Mouse (Mus musculus) ovary, adult 18-20 months (tissue): Measurements from ENCODE around the gene Hspg2.

Source experiments
- DNase-seq: peaks from one replicate; pipeline ENCODE4 v3.0.0; 2022; ENCODE audit warnings: low spot score, mixed read lengths

Gene Hspg2

DNA sequence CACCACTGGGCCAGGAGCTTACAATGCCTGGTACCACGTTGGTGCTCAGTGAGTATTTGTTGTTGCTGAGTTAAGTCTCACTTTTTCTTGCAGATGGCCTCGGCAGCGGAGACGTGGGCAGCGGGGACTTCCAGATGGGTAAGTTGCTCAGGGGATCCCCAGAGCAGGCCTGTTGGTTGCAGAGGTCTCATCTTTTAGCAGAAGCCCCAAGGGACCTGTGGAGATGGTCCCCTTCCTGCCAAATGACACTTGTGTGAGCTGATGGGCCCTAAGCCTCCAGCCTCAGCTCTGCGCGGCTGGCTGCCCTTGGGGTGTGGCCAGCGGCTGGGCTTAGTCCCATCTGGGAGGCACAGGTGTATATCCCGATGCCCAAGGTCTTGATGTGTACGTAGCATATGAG lies 33.6 kb downstream of the Hspg2 start:
- no peak for DNase-seq

DNA sequence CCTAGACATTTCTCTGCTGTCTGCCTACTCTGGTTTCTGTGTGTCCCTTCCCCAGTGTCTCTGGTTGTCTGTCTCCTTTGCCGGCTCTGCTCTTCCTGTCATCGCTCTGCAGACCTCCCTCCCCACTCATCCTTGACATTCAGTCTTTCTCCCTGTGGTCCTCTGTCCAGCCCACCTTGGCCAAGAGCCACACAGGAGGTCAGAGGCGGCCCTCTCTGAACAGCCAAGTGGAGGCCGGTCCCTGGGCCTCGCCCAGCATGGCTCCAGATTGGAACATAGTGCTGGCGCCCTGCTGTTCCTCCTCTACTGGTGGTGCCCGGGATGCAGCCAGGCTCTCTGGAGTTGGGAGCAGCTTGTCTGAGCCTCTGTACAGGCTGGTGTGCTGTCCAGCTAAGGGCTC lies 34.2 kb downstream of the Hspg2 start:
- no peak for DNase-seq

GRCm38 (mm10) chr4:137503509-137503971 lies 35.0 kb downstream of the Hspg2 start:
- no peak for DNase-seq

DNA sequence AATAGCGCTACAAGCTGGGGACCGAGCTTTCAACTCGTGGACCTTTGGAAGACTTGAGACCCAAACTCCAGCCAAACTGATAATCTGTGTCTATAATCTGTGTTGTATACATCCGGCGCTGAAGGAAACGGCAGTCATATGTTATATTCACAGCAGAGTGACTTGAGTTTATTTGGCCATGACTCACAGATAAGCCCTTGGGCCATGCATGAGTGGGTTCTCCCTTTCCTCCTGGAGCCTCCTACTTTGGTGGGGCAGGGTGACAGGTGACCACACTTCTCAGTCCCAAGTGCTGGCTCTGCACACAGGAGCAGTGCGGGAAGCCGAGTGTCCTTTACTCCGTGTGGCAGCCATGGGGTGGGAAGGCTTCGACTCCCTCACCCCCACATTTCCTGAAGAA lies 38.1 kb downstream of the Hspg2 start:
- no peak for DNase-seq

- no peak for DNase-seq
Observed at GRCm38 (mm10) chr4:137509528-137509927, 41.0 kb downstream of the Hspg2 start.

GRCm38 (mm10) chr4:137510021-137510696 lies 41.6 kb downstream of the Hspg2 start:
- no peak for DNase-seq

- DNase-seq = no peak
Observed at GRCm38 (mm10) chr4:137512897-137513296, 44.3 kb downstream of the Hspg2 start.

GRCm38 (mm10) chr4:137517989-137518691 lies 49.6 kb downstream of the Hspg2 start:
- no peak for DNase-seq

DNA sequence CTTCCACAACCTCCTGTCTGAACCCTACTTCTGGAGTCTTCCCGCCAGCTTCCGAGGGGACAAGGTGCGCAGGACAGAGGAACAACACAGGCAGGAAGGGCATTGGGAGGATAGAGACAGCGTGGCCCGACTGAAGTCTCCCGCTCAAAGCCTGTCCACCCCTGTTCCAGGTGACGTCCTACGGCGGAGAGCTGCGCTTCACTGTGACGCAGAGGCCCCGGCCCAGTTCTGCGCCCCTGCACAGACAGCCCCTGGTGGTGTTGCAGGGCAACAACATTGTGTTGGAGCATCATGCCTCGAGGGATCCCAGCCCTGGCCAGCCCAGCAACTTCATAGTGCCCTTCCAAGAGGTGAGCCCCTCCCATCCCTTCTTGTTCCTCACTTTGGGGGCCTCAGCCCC lies 50.2 kb downstream of the Hspg2 start:
- DNase-seq = no peak

DNA sequence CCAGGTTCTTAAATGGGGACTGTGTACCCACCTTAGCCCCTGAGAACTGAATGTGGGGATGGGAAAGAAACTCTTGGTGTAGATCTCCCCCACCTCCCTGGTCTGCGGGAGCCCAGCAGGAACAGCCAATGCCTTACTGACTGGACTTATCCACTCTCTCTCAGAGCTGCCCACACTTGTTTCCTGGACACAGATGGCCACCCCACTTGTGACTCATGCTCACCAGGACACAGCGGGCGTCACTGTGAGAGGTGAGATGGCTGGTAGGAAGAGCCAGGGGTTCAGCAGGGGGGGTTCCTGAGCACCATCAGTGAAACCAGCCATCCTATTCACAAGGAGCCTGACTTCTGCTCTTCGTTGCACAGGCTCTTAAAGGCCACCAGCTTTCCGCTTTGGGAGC lies 51.8 kb downstream of the Hspg2 start:
- no peak for DNase-seq

- no peak for DNase-seq
Observed at GRCm38 (mm10) chr4:137521966-137522365, 53.4 kb downstream of the Hspg2 start.

- peak; percentile 30 for DNase-seq
Observed at GRCm38 (mm10) chr4:137525426-137525825, 56.9 kb downstream of the Hspg2 start.

GRCm38 (mm10) chr4:137527368-137527767 lies 58.8 kb downstream of the Hspg2 start:
- DNase-seq = no peak

GRCm38 (mm10) chr4:137527872-137528271 lies 59.3 kb downstream of the Hspg2 start:
- no peak for DNase-seq

DNA sequence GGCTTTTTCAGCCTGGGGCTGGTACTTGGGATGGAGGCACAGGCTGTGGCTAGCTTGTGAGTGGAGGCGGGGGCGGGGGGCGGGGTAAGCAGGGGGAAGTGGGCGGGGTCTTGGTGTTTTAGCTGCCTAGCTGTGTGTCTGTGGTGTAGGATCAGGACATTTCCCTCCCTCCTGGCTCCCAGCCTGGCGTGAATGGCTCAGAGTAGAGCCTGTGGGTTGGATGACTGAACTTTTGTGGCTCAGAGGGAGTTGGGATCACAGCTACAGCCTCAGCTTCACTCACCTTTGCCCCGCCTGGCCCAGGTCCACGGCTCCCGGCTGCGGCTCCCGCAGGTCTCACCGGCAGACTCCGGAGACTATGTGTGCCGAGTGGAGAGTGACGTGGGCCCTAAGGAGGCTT lies 71.8 kb downstream of the Hspg2 start:
- no peak for DNase-seq

DNA sequence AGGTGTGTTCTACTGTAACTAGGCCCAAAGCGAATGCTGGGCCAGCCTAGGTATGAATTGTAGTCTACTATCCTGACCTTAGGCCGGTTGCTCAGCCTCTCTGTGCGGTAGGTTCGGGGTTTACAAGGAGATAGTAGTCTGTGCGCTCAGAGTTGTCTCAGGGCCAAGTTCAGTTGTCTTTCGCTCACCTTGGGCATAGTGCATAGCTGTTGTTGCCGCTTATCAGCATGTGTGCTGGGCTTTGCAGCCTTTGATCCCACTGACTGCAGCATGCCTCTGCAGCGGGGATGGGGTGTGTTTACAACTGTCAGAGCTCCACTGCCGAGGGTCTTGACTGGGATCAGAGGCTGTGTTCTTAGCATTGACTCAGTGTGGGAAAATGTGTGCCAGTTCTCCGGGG lies 74.4 kb downstream of the Hspg2 start:
- no peak for DNase-seq

DNA sequence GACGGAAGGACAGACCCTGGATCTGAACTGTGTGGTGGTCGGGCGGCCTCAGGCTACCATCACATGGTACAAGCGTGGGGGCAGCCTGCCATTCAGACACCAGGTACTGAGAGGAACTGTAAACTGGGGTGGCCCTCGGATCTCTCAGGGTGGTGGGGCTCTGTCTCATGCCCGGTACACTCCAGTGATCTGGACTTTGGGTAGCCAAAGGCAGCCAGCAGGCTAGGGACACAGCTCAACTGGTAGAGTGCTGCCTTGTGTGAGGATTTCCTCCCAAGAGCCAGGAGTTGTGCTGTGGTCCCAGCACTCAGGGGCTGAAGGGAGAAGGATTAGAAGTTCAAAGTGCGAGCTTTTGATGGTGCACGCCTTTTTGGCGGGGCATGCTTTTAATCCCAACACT lies 77.0 kb downstream of the Hspg2 start:
- no peak for DNase-seq

DNA sequence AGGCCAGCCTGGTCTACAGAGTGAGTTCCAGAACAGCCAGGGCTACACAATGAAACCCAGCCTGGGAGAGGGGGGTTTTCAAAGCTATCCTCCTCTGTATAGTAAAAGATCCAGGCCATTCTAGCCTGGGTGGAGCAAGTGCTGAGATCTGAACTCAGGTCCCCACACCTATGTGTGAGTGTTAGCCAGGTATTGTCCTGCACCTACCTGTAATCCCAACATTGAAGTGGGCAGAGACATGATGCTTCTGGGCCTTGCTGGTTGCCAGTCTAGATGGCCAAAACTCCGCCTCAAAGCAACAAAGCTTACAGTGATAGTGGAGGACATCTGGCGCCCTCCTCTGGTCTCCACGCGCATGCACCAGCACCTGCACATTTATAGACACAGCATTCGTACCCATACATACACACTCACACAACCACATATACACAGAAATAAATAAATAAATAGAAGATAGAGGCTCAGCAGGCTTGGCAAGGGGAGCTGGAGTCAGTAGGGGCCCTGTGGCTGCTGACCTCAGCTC lies 77.5 kb downstream of the Hspg2 start:
- DNase-seq = no peak

DNA sequence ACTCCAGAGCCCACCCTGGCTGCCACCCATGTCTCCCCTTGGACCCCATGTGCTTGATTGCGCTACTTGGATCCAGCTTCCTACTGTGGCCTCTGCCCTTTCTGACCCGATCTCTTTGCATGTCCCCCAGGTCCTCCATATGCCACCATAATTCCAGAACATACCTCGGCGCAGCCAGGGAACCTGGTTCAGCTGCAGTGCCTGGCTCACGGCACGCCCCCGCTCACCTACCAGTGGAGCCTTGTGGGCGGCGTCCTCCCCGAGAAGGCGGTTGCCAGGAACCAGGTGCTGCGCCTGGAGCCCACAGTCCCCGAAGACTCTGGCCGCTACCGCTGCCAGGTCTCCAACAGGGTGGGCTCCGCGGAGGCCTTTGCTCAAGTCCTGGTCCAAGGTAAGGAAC lies 84.9 kb downstream of the Hspg2 start:
- DNase-seq = no peak

DNA sequence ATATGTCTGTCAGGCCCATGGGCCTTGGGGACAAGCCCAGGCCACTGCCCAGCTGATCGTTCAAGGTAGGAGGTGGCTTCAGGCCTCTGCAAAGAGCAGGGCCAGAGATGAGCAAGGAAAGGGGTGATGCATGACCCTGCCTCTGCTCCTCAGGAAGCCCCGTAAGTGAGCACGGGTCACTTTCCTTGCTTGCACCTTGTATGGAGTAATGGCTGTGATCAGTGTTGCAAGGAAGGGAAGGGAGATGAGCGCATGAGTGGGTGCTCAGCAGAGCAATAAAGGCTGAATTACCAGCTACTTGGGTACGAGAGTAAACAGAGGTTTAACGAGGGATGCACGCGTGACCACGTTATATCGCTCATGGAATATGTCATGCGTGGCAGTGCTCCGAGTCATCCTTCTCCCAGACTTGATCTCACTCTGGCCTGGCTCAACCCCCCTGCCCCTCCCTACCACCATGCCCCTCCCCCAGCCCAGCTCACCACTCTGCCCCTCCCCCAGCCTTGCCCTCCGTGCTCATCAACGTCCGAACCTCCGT lies 88.2 kb downstream of the Hspg2 start:
- no peak for DNase-seq

- no peak for DNase-seq
Observed at GRCm38 (mm10) chr4:137569873-137570272, 101.3 kb downstream of the Hspg2 start.

DNA sequence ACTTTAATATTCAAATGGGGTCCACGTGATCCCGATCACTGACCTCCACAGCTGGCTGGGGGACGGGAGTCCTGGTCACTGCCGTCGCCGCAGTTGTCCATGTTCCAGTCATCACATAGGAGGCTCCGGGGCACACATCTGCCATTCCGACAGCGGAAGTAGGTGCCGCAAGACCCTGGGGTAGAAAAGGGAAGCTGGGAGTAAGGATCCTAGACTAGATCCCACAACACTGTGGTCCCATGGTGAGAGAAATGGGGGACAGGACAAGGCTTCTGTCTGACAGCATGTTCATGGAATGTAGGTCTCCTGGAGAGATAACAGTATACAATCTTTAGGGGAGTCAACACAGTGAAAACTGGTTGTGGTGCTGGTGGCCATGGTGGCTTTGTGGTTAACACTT lies 105.9 kb downstream of the Hspg2 start, which contains the start of gene Ldlrad2:
Gene Ldlrad2 (minus strand): TSS at position 101 of the 400 bp plus-strand sequence.
- DNase-seq = no peak

GRCm38 (mm10) chr4:137577486-137577885 lies 108.9 kb downstream of the Hspg2 start:
- DNase-seq = no peak
